Mouse (Mus musculus): ENCODE results near the gene Ush1g.
A peak's percentile ranks its signal among the peaks of the same experiment; 100 is the strongest.

The Ush1g gene

DNA sequence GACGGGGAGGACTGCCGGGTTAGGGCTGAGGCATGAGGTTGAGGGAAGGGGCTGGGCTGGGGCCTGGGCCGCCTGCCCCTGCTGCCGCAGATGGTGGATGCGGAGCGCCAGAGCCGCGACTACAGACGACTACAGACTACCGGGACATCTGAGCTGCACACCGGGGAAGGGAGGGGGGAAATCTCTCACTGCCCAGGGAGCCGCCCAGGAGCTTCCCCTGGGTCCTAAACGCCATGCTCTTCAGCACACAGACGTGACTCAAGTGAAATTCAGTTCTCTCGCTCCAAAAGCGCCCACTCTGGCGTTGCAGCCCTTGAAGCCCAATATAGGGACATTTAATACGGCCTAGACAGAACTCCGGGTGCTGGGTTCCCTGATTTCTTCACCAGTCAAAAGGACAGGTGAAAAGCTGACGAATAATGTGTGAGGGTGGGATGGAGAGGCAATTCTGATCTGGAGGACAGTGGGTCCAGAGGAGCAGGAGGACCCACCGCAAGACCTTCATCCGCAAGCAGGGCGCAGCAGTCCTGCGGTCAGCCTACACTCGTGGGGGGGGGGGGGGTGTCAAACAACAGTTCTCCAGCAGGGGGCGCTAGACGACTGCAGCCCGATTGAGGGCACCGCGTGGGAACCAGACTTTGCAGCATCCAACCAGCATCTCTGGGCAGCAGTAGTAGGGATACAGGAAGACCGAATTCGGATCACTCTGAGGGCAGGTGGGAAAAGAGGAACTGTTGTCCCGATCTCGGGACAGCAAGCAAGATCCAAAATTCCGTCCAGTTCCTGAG is at the start of gene Ush1g:
Gene Ush1g (minus strand): TSS at position 136 of the 788 bp plus-strand sequence.
- DNase-seq (ENCODE audit: low read depth, low spot score): no peak

DNA sequence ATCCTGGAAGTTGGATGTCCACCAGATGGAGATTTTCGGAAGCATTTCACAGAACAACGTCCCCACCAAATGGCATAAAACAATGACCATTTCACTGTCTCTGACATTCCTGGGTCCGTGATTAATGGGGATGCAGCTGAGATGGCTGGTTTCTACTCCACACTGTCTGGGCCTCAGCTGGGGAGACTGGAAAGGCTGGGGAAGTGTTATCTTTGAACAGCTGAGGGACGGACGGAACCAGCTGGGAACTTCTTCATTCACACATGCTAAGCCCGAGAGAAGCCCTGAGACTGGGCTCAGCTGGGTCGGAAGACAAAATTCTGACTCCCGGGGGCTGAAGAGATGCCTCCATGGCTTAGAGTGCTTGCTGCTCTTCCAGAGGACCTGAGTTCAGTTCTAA is 49.5 kb upstream of the Ush1g start:
- no peak for DNase-seq (ENCODE audit: low read depth, low spot score)

DNA sequence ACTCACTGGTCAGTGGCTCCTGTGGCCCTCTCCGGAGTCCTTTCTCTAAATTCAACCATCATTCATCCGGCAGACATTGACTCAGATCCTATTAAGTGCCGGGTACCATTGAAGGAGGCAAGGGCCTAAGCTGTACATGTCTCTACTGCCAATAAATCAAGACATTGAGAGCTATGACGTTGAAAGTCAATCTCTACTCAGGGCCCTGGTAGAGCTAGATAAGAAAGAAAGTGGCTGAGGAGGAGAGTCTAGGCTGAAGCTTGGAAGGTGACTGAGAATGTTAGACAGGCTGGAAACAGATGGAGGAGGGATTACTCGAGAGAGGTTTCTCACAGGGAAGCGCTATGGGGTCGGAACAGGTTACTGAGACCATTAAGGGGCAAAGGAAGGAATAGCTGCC is 48.5 kb upstream of the Ush1g start:
- no peak for DNase-seq (ENCODE audit: low read depth, low spot score)

DNA sequence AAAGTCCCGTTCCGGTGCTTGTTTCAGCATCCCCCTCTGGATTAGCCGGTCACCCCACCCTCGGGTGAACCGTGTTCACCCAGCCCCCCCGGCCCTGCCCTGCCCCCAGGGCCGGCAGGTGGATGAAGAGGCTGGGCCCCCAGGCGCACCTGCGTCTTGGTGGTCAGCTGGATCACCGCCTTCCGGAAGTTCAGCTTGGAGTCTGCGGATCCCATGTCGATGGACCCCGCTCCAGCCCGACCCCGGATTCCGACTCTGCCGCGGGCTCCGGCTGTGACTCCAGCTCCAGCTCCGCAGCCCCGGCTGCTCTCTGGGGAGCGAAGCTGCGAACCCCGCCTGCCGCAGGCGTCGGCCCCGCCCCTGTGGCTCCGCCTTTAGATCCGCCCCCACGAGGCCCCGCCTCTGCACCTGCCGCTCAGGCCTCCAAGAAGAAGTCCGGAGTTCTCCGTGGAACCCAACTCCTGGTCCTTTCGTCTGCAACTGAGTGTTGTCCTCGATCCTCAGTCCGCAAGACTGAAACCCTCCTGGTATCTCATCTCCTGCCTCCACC is 45.6 kb upstream of the Ush1g start, which contains the start of gene Hid1:
Gene Hid1 (minus strand): TSS at position 362 of the 550 bp plus-strand sequence.
- peak; percentile 80 for DNase-seq (ENCODE audit: low read depth, low spot score)

DNA sequence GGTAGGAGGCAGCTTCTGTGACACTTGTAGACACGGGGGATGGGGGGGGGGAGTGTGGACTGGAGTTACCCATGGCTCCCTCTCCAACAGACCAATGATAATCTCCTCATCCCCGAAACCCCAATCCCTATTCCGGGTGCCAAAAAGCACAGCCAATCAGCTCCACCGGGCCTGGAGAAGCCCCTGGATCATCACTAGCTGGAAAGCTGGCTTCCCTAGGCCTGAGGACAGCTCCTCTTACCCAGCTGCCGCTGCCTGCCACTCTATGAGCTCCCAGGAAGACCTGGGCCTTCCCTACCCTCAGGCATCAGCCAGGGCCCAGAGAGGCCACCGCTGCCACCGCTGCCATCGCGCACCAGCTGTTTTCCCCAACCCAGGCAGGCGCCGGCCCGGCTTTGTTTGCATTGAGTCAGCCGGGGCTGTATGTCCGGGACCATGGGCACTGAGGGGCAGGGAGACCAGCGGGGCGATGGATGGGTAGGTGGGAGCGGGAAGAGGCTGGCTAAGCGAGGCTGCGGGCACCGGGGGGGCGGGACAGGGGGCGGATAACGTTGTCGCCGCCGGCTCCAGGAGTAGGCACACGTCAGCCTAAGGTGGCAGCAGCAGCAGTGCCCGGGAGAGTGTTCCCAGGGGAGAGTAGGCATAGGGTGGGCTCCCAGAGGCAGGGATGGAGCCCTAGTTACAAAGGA is 45.0 kb upstream of the Ush1g start:
- DNase-seq (ENCODE audit: low read depth, low spot score): peak; percentile 80

DNA sequence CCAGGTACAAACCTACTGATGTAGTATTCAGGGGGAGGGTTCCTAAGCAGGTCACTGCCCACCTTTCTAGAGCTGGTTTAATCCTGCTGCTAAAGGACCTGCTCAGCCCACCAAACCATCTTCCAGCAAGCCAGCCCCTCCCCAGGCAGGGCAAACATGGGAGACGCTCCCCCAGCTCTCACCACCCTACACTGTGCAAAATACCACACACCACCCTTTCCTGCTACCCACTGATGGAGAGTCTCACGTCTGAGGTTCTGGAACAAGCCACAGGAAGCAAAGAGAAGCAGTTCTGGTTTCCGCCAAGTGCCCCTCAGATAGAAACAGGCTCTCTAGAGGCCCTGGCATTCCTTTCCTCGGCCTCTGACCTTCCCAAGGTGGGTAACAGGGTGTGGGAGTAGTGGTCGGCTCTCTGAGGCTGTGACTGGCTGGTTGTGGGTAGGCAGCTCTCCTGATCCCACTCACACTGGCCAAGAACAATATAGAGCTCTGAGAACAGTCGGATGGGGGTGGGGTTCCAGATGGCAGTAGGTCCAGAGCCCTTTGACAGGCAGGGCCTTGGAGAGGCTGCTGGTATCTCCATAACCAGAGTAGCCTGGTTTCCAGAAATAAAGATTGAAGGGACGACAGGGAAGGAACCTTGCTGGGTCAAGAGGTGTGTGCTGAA is 44.3 kb upstream of the Ush1g start:
- DNase-seq (ENCODE audit: low read depth, low spot score): no peak

DNA sequence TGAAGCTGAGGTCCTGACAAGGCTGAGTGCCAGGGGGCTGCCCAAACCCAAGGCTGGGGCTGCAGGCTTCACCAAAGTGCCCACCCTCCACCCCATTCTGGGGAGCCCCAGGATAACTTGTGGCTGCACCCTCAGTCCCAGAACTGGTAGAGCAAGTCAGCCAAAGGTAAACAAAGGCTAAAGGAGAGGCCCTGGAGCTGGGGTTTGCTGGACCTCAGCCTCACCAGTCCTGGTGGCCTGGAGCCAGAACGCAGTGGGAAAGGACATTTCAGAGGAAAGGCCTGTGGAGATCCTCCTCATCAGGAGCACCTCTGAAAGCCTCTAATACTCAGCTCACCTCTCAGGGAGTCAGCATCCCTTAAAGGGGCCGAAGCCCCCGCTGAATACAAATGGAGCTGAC is 42.3 kb upstream of the Ush1g start:
- no peak for DNase-seq (ENCODE audit: low read depth, low spot score)

DNA sequence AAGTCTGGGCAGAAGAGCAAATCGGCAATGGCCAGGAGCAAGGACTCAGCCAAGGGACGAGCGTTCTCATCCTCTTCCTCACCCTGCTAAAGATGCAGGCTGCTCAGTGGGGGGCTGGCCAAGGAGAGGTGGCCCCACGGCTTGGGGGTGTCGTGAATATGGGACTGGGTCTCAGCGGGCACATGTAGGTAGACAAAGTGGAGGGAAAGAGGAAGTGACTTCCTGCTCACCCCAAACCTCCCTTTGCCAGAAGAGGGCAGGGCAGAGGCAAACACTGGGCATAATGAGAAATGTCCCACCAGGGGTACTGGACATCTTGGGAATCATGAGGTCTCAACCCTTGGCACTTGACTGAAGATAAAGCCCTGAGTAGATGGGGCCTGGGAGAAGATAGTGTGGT is 37.9 kb upstream of the Ush1g start:
- DNase-seq (ENCODE audit: low read depth, low spot score): no peak

DNA sequence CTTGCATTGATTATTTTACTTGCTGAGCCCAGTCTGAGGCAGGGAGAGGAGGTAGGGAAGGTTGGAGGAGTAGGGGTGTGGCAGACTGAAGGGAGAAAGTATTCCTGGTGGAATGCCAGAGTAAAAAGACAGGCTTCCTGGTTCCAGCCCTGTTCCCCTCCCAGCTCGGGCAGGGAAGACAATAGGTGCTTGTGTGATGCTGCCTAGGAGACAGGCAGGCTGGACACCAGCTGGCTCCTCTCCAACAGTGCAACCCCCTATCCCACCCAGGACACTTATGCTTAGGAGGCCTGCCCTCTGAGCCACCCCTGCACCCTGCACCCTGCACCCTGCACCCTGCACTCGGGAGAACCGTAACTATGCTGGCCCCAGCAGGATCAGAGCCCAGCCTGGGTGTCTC is 37.5 kb upstream of the Ush1g start:
- DNase-seq (ENCODE audit: low read depth, low spot score): no peak

DNA sequence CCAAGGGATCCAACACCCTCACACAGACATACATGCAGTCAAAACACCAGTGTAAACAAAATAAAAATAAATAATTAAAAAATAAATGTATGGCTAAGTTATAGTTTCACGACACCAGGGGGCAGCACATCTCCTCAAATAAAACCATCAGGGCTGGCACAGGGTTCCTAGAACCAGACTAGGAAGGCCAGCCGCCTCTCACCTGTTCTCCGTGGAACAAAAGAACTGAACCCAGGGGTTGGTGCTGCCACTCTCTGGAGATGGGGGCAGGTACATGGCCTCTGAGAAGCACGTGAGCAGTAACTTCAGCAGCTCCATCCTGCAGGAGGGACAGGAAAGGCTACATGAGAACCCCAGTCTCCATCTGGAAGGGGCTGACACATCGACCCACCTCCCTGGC is 36.6 kb upstream of the Ush1g start:
- peak; percentile 60 for DNase-seq (ENCODE audit: low read depth, low spot score)

DNA sequence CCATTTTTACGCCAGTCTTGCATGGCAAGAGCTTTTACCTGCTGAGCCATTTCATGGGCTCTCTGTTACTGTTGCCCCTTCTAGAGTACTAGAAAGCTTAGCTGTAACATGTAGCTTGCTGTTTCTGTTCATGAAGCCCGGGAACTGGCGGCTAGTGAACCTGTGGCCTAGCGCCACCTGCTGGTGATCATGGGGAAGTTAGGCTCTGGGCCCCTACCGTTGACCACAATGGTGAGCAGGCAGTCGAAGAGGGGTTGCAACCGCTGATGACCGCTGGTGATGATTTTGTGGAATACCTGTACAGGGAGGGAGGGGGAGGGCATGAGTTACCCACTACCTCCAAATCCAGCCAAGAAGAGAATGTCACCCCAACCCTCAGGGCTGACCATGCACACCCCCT is 32.3 kb upstream of the Ush1g start:
- no peak for DNase-seq (ENCODE audit: low read depth, low spot score)

DNA sequence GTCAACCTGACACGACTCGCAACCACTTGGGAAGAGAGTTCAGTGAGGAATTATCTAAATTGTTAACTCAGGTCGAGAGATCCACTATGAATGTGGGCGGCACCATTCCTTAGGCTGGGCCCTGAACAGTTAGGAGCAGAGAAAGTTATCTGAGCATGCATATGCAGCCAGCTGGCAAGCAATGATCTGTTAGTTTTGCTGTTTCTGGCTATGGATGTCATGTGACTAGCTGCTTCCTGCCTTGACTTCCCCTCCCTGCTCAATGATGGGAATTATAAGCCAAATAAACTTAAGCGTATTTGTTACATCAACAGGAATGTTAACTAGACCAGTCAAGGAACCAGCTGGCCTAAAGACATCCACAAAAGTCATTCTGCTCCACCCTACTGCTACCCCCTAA is 31.5 kb upstream of the Ush1g start:
- no peak for DNase-seq (ENCODE audit: low read depth, low spot score)

DNA sequence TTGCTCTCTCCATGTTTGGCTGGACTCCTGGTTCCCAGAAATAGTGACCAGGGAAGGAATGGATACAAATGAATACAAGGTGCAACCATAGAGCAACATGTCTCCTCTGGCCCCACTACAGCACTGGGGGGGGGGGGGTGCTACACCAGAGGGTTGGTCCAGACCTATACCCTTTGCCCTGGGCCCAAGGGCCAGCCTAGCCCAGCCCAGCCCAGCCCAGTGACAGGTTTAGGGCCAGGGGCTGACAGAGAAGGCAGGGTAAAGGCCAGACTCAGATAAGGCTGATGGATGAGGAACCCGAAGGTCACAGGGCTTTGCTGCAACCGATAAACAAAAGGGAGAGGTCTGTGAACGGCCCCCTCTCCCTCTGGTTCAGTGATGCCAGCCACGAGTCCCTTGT is 28.1 kb upstream of the Ush1g start:
- no peak for DNase-seq (ENCODE audit: low read depth, low spot score)

DNA sequence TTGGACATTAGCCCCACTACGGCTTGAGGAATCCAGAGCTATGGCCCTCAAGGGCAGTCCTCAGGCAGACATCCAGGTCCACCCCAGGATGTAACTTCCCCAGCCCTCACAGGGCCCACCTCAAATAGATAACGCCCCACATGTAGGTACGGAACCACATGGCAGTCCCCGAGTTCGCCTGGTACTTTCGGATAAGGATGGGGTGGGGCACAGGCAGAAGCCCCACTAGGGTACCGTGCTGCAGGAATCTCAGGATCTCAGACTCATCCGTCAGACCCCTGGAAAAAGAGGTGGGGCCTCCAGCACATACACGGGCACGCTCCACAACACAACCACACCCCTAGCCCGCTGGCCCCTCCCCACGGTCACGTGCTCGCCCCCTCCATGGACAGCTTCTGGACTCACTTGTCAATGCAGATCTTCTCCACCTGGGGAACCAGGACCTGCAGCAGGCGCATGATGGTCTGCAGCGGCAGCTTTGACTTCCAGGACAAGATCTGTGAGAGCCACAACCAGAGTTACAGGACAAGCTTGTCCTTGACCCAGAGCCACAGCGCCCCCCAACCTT is 26.9 kb upstream of the Ush1g start:
- no peak for DNase-seq (ENCODE audit: low read depth, low spot score)

DNA sequence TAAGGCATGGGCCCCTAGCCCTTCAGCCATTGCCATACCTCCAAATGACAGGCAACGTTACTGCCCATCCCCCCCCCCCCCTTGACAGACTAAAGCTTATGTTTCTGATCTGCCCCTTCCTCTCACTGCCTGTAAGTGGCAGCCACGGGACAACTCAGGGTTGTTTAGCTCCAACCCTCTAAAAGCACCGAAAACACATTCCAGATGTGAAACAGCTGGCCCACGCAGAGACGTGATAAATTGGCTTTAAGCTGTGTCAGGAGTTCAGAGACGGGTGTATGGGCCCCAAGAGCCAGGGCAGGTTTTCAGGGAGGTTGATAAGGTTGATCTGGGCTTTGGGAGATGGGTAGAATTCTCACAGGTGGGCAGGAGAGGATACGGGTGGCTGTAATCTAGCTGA is 23.7 kb upstream of the Ush1g start:
- no peak for DNase-seq (ENCODE audit: low read depth, low spot score)

DNA sequence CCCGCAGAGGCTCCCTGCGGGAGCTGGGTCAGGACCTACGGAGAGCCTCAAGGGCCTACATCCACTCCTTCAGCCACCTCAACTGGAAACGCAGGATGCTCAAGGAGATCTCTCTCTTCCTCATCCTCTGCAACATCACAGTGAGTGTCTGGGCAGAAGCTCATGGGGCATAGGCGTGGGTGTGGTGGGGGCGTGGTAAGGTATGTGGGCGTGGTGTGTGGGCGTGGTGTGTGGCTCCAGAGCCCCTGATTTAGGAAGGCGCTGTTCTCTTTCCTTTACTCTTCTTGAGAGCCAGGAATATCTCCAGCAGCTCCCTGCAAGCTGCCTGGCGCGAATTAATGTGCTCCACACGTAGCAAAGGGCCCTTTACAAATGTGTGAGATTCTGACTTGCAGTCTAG is 23.1 kb upstream of the Ush1g start:
- DNase-seq (ENCODE audit: low read depth, low spot score): no peak

DNA sequence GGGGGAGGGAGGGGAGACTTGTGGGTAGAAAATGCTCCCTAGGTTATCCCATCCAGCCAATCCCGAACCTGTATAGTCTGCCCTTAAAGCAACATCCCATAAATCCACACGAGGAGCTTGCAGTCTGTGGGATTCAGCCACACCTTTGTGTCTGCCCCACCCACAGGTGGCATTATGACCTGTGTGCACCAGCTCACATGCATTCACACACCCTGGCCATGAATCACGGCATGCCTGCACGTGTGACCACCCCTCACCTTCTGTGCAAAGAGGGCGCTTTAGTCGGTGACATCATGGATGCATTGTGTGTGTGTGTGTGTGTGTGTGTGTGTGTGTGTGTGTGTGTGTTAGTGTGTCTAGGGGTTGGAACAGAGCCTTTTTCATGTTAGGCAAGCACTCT is 20.0 kb upstream of the Ush1g start:
- no peak for DNase-seq (ENCODE audit: low read depth, low spot score)

DNA sequence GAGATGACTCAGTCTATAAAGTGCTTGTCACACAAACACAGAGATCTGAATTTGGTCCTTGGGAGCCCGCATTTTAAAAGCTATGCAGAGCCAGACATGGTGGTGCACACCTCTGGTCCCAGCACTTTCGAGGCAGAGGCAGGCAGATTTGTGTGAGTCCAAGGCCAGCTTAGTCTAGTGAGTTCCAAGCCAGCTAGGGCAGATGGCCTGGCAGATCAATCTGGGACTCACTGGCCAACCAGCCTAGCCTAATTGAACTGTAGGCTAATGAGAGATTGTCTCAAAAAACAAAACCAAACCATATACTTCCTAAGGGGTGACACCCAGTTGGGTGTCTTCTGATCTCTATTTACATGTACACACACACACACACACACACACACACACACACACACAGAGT is 19.4 kb upstream of the Ush1g start:
- no peak for DNase-seq (ENCODE audit: low read depth, low spot score)

DNA sequence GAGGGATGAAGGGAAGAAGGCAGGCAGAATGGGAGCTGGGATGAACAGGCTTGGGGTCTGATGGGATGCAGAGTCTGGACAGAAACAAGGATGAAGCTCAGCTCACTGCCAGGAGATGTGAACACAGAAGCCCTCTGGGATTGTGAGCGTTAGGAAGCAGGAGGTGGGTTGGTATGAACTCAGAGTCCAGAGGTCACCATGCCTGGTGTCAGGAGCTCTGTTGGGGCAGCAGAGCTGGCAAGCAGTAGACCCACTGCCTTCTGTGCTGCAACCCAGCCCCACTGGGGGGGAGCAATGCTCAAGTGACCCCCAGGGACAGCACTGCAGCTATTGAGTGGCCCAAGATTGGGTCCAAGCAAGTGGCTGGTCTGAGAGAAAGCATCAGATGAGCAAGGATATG is 16.0 kb upstream of the Ush1g start:
- no peak for DNase-seq (ENCODE audit: low read depth, low spot score)

DNA sequence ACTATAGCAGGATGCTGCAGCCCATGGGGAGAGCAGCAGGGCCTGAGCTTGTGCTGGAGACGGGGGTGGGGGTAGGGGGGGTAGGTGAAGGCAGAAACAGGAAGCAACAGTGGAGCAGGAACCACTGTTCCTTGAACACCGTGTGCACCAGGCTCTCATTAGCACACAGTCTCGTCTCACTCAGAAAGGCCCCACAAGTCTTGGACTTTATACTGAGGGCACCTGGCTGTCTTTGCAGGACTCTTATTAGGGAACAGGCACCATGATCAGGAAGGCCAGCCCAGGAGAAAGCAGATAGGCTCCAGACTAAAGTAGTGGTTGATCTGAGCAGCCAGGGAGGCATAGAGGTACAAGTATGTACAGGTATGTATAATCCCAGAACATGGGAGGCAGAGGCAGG is 15.5 kb upstream of the Ush1g start:
- DNase-seq (ENCODE audit: low read depth, low spot score): no peak

DNA sequence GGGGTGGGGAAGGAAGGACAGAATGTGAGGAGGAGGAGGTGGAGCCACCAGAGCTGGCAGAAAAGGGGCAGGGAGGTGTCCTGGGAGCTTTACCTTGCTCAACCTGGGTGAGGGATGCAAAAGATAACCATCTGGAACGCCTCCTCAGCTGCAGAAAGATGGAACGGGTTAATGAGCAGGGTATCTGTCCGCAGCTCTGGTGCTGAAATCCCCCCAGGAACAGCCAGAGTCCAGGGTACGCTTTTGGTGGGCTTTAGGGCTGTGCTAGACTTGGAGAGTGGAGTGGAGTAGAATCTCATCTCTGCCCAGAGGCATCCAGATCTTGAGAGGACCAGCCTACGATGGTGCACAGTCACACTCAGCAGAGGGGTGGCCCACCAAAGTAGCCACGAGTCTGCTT is 14.3 kb upstream of the Ush1g start:
- no peak for DNase-seq (ENCODE audit: low read depth, low spot score)

DNA sequence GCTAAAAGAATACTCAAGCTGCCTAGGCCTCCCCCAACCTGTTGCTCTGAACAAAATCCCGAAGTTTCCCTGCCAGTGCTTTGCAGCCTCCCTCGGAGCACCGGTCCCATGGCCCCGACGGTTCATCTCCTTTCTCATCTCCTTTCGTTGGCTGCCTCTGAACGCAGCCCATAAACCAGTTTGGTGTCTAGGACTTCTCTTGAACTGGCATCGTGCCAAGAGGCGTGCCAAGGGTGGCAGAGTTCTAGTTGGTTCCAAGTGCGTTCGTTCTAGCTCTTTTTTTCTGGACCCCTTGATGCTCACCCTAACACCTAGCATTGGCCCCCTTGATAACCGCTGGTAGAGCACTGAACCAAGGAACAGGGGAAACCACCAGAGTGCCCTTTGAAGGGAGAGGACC is 13.4 kb upstream of the Ush1g start:
- no peak for DNase-seq (ENCODE audit: low read depth, low spot score)

All from telencephalon, adult 2 months (tissue).